Mouse (Mus musculus) heart, postnatal 0 days (tissue): ENCODE data around the gene Arhgef17. TPM values are rescaled to one million over a fixed set of nuclear protein-coding genes. Genes with fewer than 3 reads are reported as not detected.
A peak's percentile ranks its signal among the peaks of the same experiment; 100 is the strongest.
"Not testable (repeated sequence)": the region's sequence is repeated elsewhere in the genome, so short reads cannot be mapped to it uniquely, and the experiment has no call there.

Experiments
- ATAC-seq: fragments of 200-750 bp; cut with Nextera tagmentation; 2 replicates; pipeline ENCODE4 v1.8.0; 2017; ENCODE audit warnings: low read depth, moderate number of reproducible peaks, moderate library complexity; ENCODE audit not compliant: insufficient read depth
- DNase-seq: peaks from one replicate; pipeline ENCODE4 v3.0.0-alpha.2; 2016; ENCODE audit warnings: low spot score
- H3K27ac ChIP-seq: fragments of 300-500 bp; sonication (generic); 2 replicates; pipeline ENCODE4 v1.5.1; 2014; ENCODE audit warnings: low read depth, mild to moderate bottlenecking
- H3K27me3 ChIP-seq: fragments of 300-500 bp; sonication (generic); 2 replicates; pipeline ENCODE4 v1.6.1; 2014; ENCODE audit warnings: low read length, mixed read lengths; ENCODE audit not compliant: control insufficient read depth, insufficient read depth
- H3K36me3 ChIP-seq: fragments of 300-500 bp; sonication (generic); replicated peaks from 2 replicates; pipeline ENCODE4 v1.6.1; 2014; ENCODE audit warnings: low read length, mixed read lengths; ENCODE audit not compliant: control insufficient read depth, insufficient read depth
- H3K4me1 ChIP-seq: fragments of 300-500 bp; sonication (generic); 2 replicates; pipeline ENCODE4 v1.6.1; 2014; ENCODE audit warnings: antibody characterized with exemption; ENCODE audit not compliant: control insufficient read depth, insufficient read depth
- H3K4me2 ChIP-seq: fragments of 300-500 bp; sonication (generic); 2 replicates; pipeline ENCODE4 v1.6.1; 2014; ENCODE audit warnings: low read depth, mild to moderate bottlenecking, low read length, moderate library complexity
- H3K4me3 ChIP-seq: fragments of 300-500 bp; sonication (generic); 2 replicates; pipeline ENCODE4 v1.5.1; 2014; ENCODE audit warnings: low read depth, low read length
- H3K9ac ChIP-seq: fragments of 300-500 bp; sonication (generic); replicated peaks from 2 replicates; pipeline ENCODE4 v1.6.1; 2014; ENCODE audit warnings: low read depth, low read length, mixed read lengths
- H3K9me3 ChIP-seq: fragments of 300-500 bp; sonication (generic); replicated peaks from 2 replicates; pipeline ENCODE4 v1.6.1; 2016; ENCODE audit warnings: low read length; ENCODE audit not compliant: control insufficient read depth
- CTCF ChIP-seq: IDR thresholded peaks from 2 replicates; pipeline ENCODE4 v1.5.1; 2016; ENCODE audit warnings: antibody characterized with exemption, control low read depth, low read depth
- EP300 ChIP-seq: IDR thresholded peaks from 2 replicates; pipeline ENCODE4 v1.6.1; 2016; ENCODE audit warnings: antibody characterized with exemption, low read depth
- WGBS: fragments of 180-500 bp; shearing (Covaris S2); extraction: QIAGEN DNeasy Blood & Tissue Kit; methylation state at CpG from one replicate; pipeline ENCODE4 v1.1.7; 2014; 5-methylcytosine and 5-hydroxymethylcytosine counted together
- polyA plus RNA-seq: library from polyadenylated mRNA; unstranded; fragments of >200 nt; fragmentation: Nextera tagmentation; extraction: Ambion mirVana; gene quantifications from 2 replicates; pipeline ENCODE4 v1.2.1, GENCODE M21; 2015
- total RNA-seq: library from RNA; depleted of rRNA; stranded (reverse); fragments of >200 nt; gene quantifications from 2 replicates; pipeline ENCODE4 v1.2.3, GENCODE M21; 2014; ENCODE audit warnings: low replicate concordance

Arhgef17 gene
- total and polyA plus RNA-seq, 2 experiments from 2014 or later, result 2.8 to 28.4 TPM

- H3K36me3 ChIP-seq, result no peaks in the 10 kb centered on the region
- no peaks in the 10 kb centered on the region for H3K9me3 ChIP-seq
- no peak overlapping the region for H3K27ac ChIP-seq
- DNase-seq (no peak), ATAC-seq (no peak)
- no peak overlapping the region for H3K9ac ChIP-seq
- TF ChIP-seq CTCF (no peak), EP300 (no peak)
- H3K4me1 ChIP-seq, result peaks cover 24% of the 10 kb centered on the region
- H3K4me2 ChIP-seq, result no peak overlapping the region
- H3K4me3 ChIP-seq, result no peak overlapping the region
- no peaks in the 10 kb centered on the region for H3K27me3 ChIP-seq
- WGBS, result 96% methylated on average over 6 of the region's 6 CpGs
Measured at GRCm38 (mm10) chr7:100847131-100847530, 84.8 kb downstream of the Arhgef17 start.

- Histone ChIP-seq H3K4me1 (peaks cover 15% of the 10 kb centered on the region), H3K27ac (peak overlapping the region; percentile 41; the same call in 1 of the 2 replicates)
- not testable (repeated sequence) for H3K36me3 ChIP-seq, H3K4me3 ChIP-seq, H3K27me3 ChIP-seq, ATAC-seq, H3K4me2 ChIP-seq, H3K9ac ChIP-seq, H3K9me3 ChIP-seq, DNase-seq
- 66% methylated on average over 7 of the region's 7 CpGs for WGBS
Measured at GRCm38 (mm10) chr7:100846033-100846432, 85.9 kb downstream of the Arhgef17 start.

- no peak for TF ChIP-seq CTCF
- TF ChIP-seq EP300, result peak; percentile 78; the same call in 1 of the 2 replicates
- Histone ChIP-seq H3K27ac (peak overlapping the region; percentile 70), H3K27me3 (no peaks in the 10 kb centered on the region), H3K4me3 (no peak overlapping the region), H3K4me2 (no peak overlapping the region), H3K9ac (no peak overlapping the region), H3K36me3 (no peaks in the 10 kb centered on the region), H3K4me1 (peaks cover 15% of the 10 kb centered on the region), H3K9me3 (no peaks in the 10 kb centered on the region)
- DNase-seq (peak; percentile 91), ATAC-seq (peak; percentile 87)
- WGBS, result 23% methylated on average over 1 of the region's 1 CpGs
Measured at GRCm38 (mm10) chr7:100845412-100845811, 86.5 kb downstream of the Arhgef17 start.

- no peak for TF ChIP-seq EP300
- TF ChIP-seq CTCF, result no peak
Measured at GRCm38 (mm10) chr7:100845026-100845400, 86.9 kb downstream of the Arhgef17 start.

GRCm38 (mm10) chr7:100844385-100845025 lies 87.4 kb downstream of the Arhgef17 start:
- no peaks in the 10 kb centered on the region for H3K27me3 ChIP-seq
- H3K4me2 ChIP-seq, result no peak overlapping the region
- no peak overlapping the region for H3K9ac ChIP-seq
- TF ChIP-seq EP300 (no peak), CTCF (no peak)
- ATAC-seq (peak; percentile 15; the same call in 1 of the 2 replicates), DNase-seq (peak; percentile 30)
- peak overlapping the region; percentile 70; the same call in 1 of the 2 replicates for H3K27ac ChIP-seq
- no peak overlapping the region for H3K4me3 ChIP-seq
- H3K9me3 ChIP-seq, result no peaks in the 10 kb centered on the region
- peaks cover 21% of the 10 kb centered on the region for H3K4me1 ChIP-seq
- WGBS, result 15% methylated on average over 2 of the region's 2 CpGs
- H3K36me3 ChIP-seq, result no peaks in the 10 kb centered on the region

More at GRCm38 (mm10) chr7:100845026-100845400, 86.9 kb downstream of the Arhgef17 start:
- DNase-seq (peak; percentile 2), ATAC-seq (no peak; the same call in 1 of the 2 replicates)
- no peak overlapping the region for H3K4me3 ChIP-seq
- H3K27me3 ChIP-seq, result no peaks in the 10 kb centered on the region
- no peaks in the 10 kb centered on the region for H3K36me3 ChIP-seq
- peaks cover 16% of the 10 kb centered on the region for H3K4me1 ChIP-seq
- no peaks in the 10 kb centered on the region for H3K9me3 ChIP-seq
- H3K9ac ChIP-seq, result no peak overlapping the region
- no peak overlapping the region for H3K4me2 ChIP-seq
- H3K27ac ChIP-seq, result peak overlapping the region; percentile 70

GRCm38 (mm10) chr7:100843866-100844265 lies 88.0 kb downstream of the Arhgef17 start:
- no peak for ATAC-seq
- Histone ChIP-seq H3K9me3 (no peaks in the 10 kb centered on the region), H3K4me3 (no peak overlapping the region), H3K27me3 (no peaks in the 10 kb centered on the region), H3K36me3 (no peaks in the 10 kb centered on the region), H3K4me2 (no peak overlapping the region), H3K27ac (no peak overlapping the region), H3K9ac (no peak overlapping the region), H3K4me1 (peaks cover 26% of the 10 kb centered on the region)
- TF ChIP-seq EP300 (no peak), CTCF (no peak)
- no peak for DNase-seq
- 63% methylated on average over 2 of the region's 2 CpGs for WGBS
